Mouse (Mus musculus) liver, postnatal 0 days (tissue): ENCODE results near the gene Ppat. TPM values are rescaled to one million over a fixed set of nuclear protein-coding genes. Genes with fewer than 3 reads are reported as not detected.

Experiments used
- ATAC-seq: fragments of 200-750 bp; cut with Nextera tagmentation; 2 replicates; pipeline ENCODE4 v1.8.0; 2017; ENCODE audit warnings: mild to moderate bottlenecking, moderate library complexity
- DNase-seq: peaks from one replicate; pipeline ENCODE4 v3.0.0-alpha.2; 2016
- H3K27ac ChIP-seq: fragments of 300-500 bp; sonication (generic); 2 replicates; pipeline ENCODE4 v1.5.1; 2014; ENCODE audit warnings: antibody characterized with exemption, moderate library complexity, mild to moderate bottlenecking, low read depth
- H3K27me3 ChIP-seq: fragments of 300-500 bp; sonication (generic); 2 replicates; pipeline ENCODE4 v1.6.1; 2014; ENCODE audit warnings: low read length, control low read depth, mixed read lengths; ENCODE audit not compliant: insufficient read depth
- H3K36me3 ChIP-seq: fragments of 300-500 bp; sonication (generic); replicated peaks from 2 replicates; pipeline ENCODE4 v1.6.1; 2014; ENCODE audit warnings: mild to moderate bottlenecking, control low read depth, low read length, moderate library complexity, mixed read lengths; ENCODE audit not compliant: insufficient read depth
- H3K4me1 ChIP-seq: fragments of 300-500 bp; sonication (generic); 2 replicates; pipeline ENCODE4 v1.6.1; 2014; ENCODE audit warnings: antibody characterized with exemption, mild to moderate bottlenecking, control low read depth; ENCODE audit not compliant: insufficient read depth
- H3K4me2 ChIP-seq: fragments of 300-500 bp; sonication (generic); 2 replicates; pipeline ENCODE4 v1.6.1; 2014; ENCODE audit warnings: low read depth, mild to moderate bottlenecking, low read length, moderate library complexity, mixed read lengths
- H3K4me3 ChIP-seq: fragments of 300-500 bp; sonication (generic); 2 replicates; pipeline ENCODE4 v1.5.1; 2014; ENCODE audit warnings: low read depth, low read length
- H3K9ac ChIP-seq: fragments of 300-500 bp; sonication (generic); replicated peaks from 2 replicates; pipeline ENCODE4 v1.6.1; 2014; ENCODE audit warnings: mild to moderate bottlenecking, moderate library complexity
- H3K9me3 ChIP-seq: fragments of 300-500 bp; sonication (generic); 2 replicates; pipeline ENCODE4 v1.6.1; 2016; ENCODE audit warnings: mild to moderate bottlenecking, control low read depth, low read length, mixed read lengths
- CTCF ChIP-seq: sonication (generic); IDR thresholded peaks from 2 replicates; pipeline ENCODE4 v1.5.1; 2016; ENCODE audit warnings: antibody characterized with exemption, low read depth
- EP300 ChIP-seq: IDR thresholded peaks from 2 replicates; pipeline ENCODE4 v1.6.1; 2016; ENCODE audit warnings: antibody characterized with exemption, low read depth, mild to moderate bottlenecking
- WGBS: fragments of 180-500 bp; shearing (Covaris S2); extraction: QIAGEN DNeasy Blood & Tissue Kit; methylation state at CpG from one replicate; pipeline ENCODE4 v1.1.7; 2014; ENCODE audit not compliant: insufficient replicate concordance; 5-methylcytosine and 5-hydroxymethylcytosine counted together
- polyA plus RNA-seq: library from polyadenylated mRNA; unstranded; fragments of >200 nt; fragmentation: Nextera tagmentation; extraction: Ambion mirVana; gene quantifications from 2 replicates; pipeline ENCODE4 v1.2.1, GENCODE M21; 2015

The Ppat gene
- polyA plus RNA-seq, 1 experiment from 2014 or later: 17.6 TPM

DNA sequence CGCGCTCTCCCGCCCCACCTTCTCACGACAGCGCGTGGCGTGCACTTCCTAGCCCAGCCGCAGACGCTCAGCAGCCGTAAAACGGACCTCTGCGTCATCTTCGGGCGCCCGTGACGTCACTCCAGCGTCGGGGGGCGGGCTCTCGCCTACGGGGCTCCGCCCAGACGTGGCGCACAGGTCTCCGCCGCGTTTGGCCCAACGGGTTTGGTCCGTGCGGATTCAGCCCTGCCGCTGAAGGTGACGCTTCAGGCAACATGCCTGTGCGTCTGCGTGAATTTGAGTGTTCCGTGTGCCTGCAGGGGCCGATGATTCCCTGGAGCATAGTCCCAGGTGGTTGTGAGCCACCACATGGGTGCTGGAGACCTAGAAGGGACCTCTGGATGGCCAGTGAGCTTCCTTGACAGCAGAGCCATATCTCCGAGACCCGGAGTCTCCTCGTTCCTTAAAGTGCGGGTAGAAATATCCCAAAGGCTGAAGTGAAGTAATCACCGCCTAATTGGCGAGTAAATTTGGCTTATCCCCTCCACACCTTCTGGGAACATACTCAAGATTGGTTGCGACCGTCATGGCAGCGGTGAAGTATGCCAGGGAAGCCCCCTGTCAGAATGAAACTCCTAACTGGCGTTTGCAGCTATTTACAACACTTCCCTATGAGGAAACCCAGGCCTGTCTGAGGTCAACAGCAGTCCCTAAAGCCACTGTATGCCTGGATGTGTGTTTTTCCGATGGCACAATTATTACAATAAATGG, 45.8 kb downstream of the Ppat start, which contains the start of gene Aasdh:
Aasdh (minus strand) TSS at position 110 of the 750 bp plus-strand sequence.
- no peaks in the 10 kb centered on the region for H3K9me3 ChIP-seq
- peak within 1 kb of the TSS; percentile 84 for H3K27ac ChIP-seq
- H3K4me3 ChIP-seq: peak within 1 kb of the TSS; percentile 58
- H3K36me3 ChIP-seq: no peaks in the 10 kb centered on the region
- peaks cover 13% of the 10 kb centered on the region for H3K4me1 ChIP-seq
- no peaks in the 10 kb centered on the region for H3K27me3 ChIP-seq
- ATAC-seq (peak; percentile 98), DNase-seq (peak; percentile 99)
- WGBS: under 1% methylated on average over 47 of the region's 47 CpGs
- TF ChIP-seq EP300: no peak
- 0 out of 2 replicates have a peak, but pooled peaks have one; percentile 29 for TF ChIP-seq CTCF
- H3K9ac ChIP-seq: peak within 1 kb of the TSS; percentile 79
- peak within 1 kb of the TSS; percentile 72 for H3K4me2 ChIP-seq

DNA sequence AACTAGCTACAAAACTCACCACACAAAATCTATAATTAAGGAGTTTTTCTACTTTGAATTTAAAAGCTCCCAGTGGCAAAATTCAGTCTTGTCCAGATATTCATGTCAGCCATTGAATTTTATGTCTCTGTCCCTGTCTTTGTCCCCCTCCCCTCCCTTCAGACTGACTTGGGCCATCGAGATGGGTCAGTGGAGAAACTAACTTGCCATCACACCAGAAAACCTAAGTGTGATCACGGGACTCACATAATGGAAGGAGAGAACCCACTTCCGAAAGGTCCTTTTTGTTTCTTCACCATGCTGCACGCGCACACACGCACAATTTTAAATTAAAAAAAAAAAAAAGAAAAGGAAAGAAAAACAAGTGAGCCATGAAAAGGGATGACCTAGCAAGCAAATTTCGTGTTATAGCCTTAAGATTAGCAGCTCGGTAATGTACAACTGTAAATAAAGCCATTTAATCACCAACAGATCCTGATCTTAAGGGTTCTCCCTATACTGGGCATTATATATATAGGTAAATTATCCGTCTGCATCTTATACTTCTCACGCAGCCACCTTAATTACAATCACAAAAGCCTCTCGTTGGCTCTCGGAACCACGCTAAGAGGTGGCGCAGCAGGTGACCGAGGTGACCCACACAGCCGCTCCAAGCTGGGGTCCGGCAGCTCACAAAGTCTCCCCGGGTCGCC, 46.5 kb downstream of the Ppat start:
- WGBS: under 1% methylated on average over 19 of the region's 19 CpGs
- Histone ChIP-seq H3K4me1 (peaks cover 13% of the 10 kb centered on the region), H3K27me3 (no peaks in the 10 kb centered on the region), H3K27ac (peak overlapping the region; percentile 84), H3K4me3 (peak overlapping the region; percentile 58), H3K36me3 (no peaks in the 10 kb centered on the region), H3K9ac (peak overlapping the region; percentile 79), H3K9me3 (no peaks in the 10 kb centered on the region), H3K4me2 (peak overlapping the region; percentile 72)
- TF ChIP-seq CTCF: no peak
- peak; percentile 26; the same call in 1 of the 2 replicates for ATAC-seq
- DNase-seq: no peak

DNA sequence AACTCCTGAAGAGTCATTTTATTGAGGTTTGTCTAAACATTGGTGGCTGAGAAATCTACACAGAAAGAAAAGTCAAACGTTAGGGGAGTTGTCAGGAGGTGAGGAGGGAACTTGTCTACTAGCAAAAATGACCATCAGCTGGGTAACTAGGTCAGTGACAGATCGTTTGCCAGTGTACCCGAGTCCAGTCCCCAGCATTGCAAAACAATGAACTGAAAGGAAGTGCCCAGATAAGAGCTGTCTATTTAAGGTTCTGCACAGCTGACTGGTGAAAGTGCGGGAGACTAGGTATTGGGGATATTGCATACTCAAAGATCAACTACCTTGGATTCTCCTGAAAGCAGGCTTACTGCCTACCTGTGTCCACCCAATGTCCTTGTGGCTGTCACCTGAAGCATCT, 49.2 kb downstream of the Ppat start:
- peak; percentile 14; the same call in 1 of the 2 replicates for ATAC-seq
- Histone ChIP-seq H3K9ac (no peak overlapping the region), H3K9me3 (no peaks in the 10 kb centered on the region), H3K4me1 (peaks cover 13% of the 10 kb centered on the region), H3K36me3 (no peaks in the 10 kb centered on the region), H3K27ac (no peak overlapping the region; the same call in 1 of the 2 replicates), H3K4me3 (no peak overlapping the region), H3K27me3 (no peaks in the 10 kb centered on the region), H3K4me2 (no peak overlapping the region)
- TF ChIP-seq CTCF (no peak), EP300 (no peak)
- 24% methylated on average over 4 of the region's 4 CpGs for WGBS
- no peak for DNase-seq

DNA sequence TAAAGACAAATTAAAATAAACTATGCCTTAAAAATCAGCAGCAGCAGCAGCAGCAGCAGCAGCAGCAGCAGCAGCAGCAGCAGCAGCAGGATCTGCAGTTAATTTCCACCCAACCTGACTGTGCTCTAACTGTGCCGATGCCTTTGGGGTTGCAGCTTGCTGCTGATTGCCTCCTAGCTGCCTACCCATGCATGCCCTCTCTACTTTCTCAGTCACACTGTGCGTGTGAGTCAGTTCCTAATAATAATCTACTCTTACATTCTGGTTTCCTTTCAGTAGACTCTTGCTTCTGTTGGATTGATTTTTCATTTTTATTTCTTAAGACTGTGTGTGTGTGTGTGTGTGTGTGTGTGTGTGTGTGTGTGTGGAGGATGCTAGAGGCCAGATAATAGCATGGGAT, 58.3 kb downstream of the Ppat start:
- Histone ChIP-seq H3K4me1 (no peaks in the 10 kb centered on the region), H3K9me3 (no peaks in the 10 kb centered on the region), H3K4me3 (no peak overlapping the region), H3K9ac (no peak overlapping the region), H3K36me3 (peaks cover 15% of the 10 kb centered on the region), H3K4me2 (no peak overlapping the region), H3K27ac (no peak overlapping the region), H3K27me3 (no peaks in the 10 kb centered on the region)
- no peak for DNase-seq
- TF ChIP-seq EP300: no peak
- ATAC-seq: no peak
- WGBS: 83% methylated on average over 2 of the region's 2 CpGs

DNA sequence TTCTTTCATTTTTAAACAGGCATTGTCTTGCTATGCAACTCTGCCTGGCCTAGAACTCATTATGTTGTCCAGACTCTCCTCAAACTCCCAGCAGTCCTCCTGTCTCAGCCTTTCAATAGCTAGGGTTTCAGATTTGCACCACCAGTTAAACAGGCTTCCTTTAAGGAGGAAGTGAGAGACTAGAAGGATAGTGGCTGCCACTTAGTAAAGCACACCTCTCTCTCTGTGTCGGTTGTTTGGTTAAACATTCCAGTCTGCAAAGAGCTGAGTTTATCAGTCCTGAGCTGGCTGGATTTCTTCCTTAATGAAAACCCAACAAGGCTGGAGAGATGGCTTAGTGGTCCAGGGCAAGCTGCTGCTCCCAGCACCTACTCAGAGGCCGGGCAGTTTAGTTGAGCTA, 58.8 kb downstream of the Ppat start:
- H3K9ac ChIP-seq: no peak overlapping the region
- no peak for TF ChIP-seq CTCF
- no peak for TF ChIP-seq EP300
- no peaks in the 10 kb centered on the region for H3K27me3 ChIP-seq
- no peak overlapping the region for H3K4me2 ChIP-seq
- H3K9me3 ChIP-seq: no peaks in the 10 kb centered on the region
- H3K27ac ChIP-seq: no peak overlapping the region
- H3K4me3 ChIP-seq: no peak overlapping the region
- H3K36me3 ChIP-seq: peaks cover 15% of the 10 kb centered on the region
- DNase-seq (no peak), ATAC-seq (no peak)
- WGBS: 46% methylated on average over 2 of the region's 2 CpGs
- H3K4me1 ChIP-seq: no peaks in the 10 kb centered on the region

DNA sequence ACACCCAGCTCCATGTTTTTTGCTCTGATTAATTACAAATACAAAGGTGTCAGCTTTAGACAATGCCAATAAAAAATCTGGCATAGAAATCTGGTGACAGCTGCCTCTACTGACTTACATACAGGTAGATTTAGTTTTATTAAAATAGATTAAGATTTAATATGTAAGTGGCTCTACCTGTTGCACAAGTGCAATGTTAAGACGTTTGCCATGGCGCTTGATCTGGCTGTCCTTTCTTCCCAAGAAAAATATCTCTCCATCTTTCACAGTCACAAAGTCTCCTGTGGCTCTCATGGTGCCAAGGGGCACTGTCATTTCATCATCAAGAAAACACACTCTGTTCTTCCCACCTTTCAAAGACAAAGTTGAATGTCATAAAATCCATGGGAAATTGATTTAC, 64.4 kb downstream of the Ppat start:
- H3K4me1 ChIP-seq: no peaks in the 10 kb centered on the region
- H3K27me3 ChIP-seq: no peaks in the 10 kb centered on the region
- H3K9ac ChIP-seq: no peak overlapping the region
- H3K4me2 ChIP-seq: no peak overlapping the region
- no peaks in the 10 kb centered on the region for H3K9me3 ChIP-seq
- 92% methylated on average over 2 of the region's 2 CpGs for WGBS
- DNase-seq (no peak), ATAC-seq (no peak)
- TF ChIP-seq EP300: no peak
- no peak for TF ChIP-seq CTCF
- peaks cover 35% of the 10 kb centered on the region for H3K36me3 ChIP-seq
- no peak overlapping the region for H3K4me3 ChIP-seq
- H3K27ac ChIP-seq: no peak overlapping the region
